Mouse (Mus musculus): ENCODE results near the gene Tmprss6.

The Tmprss6 gene

GRCm38 (mm10) chr15:78481448-78482000 lies 13.1 kb upstream of the Tmprss6 start:
- DNase-seq = peak; percentile 40

GRCm38 (mm10) chr15:78480991-78481390 lies 12.6 kb upstream of the Tmprss6 start:
- DNase-seq = no peak

DNA sequence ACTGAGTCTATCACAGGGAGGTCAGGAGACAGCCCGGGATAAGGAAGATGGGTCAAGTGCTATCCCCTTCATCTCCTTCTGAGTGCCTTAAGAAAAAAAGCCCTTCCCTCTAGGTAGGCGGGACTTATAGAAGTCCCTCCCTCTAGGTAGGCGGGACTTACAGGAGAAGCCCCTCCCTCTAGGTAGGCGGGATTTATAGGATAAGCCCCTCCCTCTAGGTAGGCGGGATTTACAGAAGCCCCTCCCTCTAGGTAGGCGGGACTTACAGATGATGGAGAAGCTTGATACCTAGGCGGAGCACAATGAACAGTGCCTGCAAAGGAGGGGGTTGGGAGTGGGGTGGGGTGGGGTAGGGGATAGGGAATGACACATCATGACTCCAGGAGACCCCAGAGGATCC lies 11.7 kb upstream of the Tmprss6 start:
- DNase-seq = no peak

GRCm38 (mm10) chr15:78479470-78479869 lies 11.0 kb upstream of the Tmprss6 start:
- DNase-seq = no peak

GRCm38 (mm10) chr15:78478073-78478472 lies 9.6 kb upstream of the Tmprss6 start:
- DNase-seq = no peak

- no peak for DNase-seq
Measured at GRCm38 (mm10) chr15:78476878-78477277, 8.4 kb upstream of the Tmprss6 start.

DNA sequence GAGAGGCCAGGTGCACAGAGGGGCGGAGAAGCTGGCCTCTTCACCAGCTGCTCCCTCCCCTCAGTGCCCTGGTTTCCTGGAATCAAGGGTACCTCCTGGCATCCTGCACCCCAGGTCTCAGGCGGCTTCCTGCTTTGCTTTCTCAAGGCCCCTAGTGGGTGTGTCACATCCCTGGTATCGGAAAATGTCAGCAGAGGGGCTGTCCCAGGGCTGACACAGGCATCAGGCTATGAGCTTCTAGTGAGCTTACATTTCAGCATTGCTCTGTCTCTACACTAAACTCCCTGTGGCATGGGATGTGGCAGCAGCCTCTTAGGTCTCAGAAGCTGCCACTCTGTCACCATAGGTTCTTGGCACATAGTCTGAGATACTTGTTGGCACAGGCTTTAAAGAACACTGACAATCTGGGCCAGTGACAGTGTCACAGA lies 7.2 kb upstream of the Tmprss6 start:
- DNase-seq = peak; percentile 66

GRCm38 (mm10) chr15:78473442-78473841 lies 5.0 kb upstream of the Tmprss6 start:
- DNase-seq = no peak

DNA sequence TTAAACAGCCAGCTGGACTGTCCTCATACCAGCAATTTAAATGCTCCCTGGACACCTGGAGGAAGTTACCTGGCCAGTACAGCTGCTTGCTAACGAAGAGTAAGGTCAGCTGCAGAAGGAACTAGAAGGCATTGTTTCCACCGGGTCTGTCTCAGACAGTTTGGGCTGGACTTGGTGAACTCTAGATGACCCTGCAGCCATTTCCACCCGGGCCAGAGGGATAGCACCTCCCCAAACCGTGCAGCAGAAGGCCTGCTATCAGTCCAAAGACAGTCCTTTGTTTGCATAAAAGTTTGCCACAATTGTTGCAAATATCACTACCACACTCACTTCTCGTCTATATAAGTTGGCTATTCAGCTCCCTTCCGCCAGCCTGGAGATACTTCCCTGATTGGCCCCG lies 3.5 kb upstream of the Tmprss6 start:
- DNase-seq = no peak

DNA sequence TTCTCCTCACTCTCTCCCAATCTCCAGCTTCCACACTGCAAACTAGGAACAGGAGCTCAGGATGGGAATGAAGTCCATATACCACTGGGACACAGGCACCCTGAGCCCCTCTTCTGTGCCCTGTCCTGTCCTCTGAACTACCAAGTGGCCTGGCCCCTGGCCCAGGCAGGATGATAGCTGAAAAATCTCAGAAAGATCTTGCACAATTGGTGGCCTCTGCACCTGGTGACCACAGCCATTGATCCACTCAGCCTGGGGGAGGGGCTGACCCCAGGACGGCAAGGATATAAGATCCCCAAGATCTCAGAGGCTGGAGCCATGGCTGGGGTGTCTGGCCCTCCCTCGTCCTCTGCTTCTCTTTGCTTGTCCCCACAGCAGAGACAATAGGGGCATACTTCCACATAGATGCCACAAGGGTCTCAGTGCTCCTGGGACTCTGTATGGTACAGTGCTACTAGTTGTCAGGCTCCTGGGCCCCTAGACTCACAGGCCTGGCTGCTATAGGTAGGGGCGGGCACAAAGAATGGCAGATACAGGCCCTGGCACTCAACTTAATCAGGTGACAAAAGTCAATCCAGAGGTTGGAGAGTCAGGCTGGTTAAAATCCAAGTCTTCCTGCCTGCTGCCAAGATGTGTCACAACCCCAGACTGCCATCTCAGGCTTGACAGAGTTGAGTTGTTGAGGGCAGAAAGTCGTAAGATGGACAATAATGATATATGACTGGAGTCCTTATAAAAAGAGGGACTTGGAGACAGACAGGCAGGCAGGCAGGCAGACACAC lies 2.3 kb upstream of the Tmprss6 start:
- no peak for DNase-seq

DNA sequence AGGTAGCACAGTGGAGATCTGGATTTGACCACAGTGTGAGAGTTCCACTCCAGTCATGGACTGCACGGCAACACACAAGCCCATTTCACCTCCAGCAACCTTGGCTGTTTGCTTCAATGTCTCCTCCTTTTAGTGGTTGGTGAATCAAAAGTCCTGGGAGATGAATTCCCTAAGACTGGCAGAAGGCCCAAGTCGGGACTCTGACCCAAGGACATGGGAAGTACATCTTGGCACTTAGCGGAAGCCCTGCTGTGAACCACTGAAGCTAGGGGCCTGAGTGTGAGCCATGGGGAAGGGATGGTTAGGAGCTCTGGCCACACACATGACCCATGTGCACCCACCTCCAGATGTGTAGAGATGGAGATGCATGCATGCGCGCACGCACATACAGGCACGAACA lies 864 bp downstream of the Tmprss6 start:
- DNase-seq = no peak

DNA sequence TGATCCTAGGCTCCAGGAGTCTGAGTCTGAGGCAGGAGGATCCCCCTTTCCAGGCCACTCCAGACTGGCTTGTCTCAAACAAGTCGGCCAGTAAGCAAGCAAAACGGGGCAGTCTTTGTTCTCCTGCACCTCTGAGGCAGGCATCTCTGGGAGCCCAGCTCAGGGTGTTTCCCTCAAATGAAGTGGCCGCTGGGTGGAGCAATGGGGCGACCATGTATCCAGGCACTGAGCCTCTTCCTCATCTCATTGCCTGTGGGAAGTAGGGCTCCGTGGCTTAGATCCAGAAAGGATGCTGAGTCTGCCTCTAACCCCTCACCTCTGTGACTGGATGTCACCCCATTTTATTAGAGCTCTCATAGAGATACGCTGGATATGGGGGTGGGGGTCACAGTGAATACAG lies 1.6 kb downstream of the Tmprss6 start:
- DNase-seq = peak; percentile 49

DNA sequence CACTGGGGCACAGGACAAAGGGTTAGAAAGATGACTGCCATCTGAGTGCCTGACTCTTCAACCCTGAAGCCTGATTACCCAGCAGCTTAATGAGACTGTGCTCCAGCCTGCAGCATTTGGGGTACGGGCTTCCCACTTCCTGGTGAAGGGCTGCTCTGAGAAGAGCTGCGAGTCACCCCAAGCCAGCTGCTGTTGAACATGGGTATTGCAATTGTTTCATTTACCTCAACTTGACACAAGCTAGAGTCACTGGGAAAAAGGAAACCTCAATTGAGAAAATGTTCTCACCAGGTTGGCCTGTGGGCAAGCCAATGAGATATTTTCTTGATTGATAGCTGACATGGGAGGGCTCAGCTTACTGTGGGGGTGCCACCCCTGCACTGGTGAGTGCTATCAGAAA lies 5.5 kb downstream of the Tmprss6 start:
- peak; percentile 67 for DNase-seq

DNA sequence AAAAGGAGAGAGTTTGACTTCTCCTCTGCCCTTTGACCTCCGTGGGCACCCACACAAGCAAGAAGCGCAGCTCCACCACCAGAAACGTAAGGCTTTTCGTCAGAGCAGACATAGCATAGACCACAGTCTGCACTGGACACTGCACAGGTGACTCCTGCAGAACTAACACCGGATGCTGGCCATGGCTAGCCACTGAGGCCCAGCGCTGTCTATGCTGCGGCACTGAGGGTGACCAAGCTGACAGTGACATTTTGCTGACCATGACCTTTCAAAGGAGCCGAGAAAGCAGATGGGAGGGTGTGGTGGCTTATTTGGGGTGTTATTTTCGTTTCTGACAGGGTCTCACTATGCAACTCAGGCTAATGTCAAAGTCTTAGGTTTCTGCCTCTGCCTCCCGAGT lies 11.2 kb downstream of the Tmprss6 start:
- DNase-seq = no peak

DNA sequence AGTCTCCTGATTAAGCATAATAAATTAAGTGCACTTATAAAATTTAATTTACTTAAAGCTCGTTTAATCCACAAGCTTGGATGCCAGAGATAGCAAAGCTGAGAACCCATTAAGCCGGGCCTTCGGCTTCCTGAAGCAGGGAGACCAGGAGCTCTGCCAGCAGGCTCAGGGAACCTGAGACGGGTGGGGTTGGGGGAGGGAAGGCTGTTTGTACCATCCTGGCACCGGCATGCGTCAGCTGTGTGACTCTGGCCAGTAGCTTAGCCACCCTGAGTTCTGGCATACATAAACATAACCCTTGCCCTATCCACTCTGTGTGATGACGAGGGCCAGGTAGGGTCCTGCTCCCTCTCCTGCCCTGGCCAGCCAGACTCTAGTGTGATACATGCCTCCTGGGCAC lies 12.4 kb downstream of the Tmprss6 start:
- DNase-seq = no peak

DNA sequence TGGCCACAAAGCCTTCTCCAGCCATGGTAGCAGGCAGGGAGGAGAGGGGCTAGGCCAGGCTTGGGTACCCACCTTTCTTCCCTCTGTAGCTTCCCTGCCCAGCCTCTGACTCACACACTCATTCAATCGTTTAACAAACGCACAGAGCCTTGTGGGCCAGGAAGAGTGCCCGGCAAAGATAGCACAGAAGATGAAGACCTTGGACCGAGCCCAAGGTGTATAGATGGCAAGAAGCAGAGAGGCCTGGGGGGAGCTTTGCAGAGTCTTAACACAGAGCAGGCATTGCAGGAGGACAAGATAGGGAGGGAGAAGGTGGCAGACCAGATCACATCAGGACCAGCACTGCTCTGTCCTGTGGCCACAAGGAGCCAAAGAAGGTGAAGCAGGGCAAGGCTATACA lies 13.3 kb downstream of the Tmprss6 start:
- no peak for DNase-seq

- DNase-seq = no peak
Measured at GRCm38 (mm10) chr15:78452929-78453328, 15.5 kb downstream of the Tmprss6 start.

GRCm38 (mm10) chr15:78451201-78451600 lies 17.2 kb downstream of the Tmprss6 start:
- no peak for DNase-seq

- no peak for DNase-seq
Measured at GRCm38 (mm10) chr15:78450419-78450768, 18.0 kb downstream of the Tmprss6 start.

- peak; percentile 40 for DNase-seq
Measured at GRCm38 (mm10) chr15:78449694-78450418, 18.6 kb downstream of the Tmprss6 start.

- no peak for DNase-seq
Measured at GRCm38 (mm10) chr15:78449131-78449530, 19.3 kb downstream of the Tmprss6 start.

DNA sequence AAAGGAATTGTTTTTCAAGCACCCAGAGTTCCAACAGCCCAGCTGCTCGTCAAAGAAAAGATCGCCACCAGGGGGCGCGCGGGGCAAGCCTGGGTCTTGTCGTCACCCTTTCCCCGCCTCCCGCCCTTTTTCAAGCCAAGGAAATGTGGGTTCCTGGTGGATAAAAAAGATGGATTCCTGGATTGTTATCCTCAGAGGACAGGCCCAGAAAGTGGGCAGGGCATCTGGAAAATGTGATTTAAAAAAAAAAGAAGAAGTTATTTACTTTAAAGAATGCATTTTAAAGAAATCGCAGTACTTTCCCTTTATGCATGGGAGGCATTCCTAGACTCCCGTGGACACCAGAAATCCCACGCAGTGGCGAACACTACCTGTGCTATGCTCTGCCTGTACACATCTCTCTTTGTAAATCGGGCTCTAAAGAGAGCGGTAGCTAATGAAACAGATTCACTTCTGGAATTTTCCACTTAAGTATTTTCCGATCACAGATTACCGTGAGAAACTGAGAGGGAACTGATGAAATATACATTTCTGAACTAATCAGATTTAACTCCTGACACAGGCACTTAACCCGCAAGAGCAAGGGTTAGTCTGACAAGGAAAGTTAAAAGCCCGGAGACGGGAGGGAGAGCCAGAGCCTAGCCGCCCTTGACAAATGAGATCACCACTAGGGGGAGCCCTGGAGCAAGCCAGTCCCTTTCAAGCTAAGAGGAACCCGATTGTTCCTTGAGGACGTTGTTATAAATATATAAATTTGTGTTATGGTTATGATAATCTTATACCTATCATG lies 20.5 kb downstream of the Tmprss6 start:
- DNase-seq = peak; percentile 98

DNA sequence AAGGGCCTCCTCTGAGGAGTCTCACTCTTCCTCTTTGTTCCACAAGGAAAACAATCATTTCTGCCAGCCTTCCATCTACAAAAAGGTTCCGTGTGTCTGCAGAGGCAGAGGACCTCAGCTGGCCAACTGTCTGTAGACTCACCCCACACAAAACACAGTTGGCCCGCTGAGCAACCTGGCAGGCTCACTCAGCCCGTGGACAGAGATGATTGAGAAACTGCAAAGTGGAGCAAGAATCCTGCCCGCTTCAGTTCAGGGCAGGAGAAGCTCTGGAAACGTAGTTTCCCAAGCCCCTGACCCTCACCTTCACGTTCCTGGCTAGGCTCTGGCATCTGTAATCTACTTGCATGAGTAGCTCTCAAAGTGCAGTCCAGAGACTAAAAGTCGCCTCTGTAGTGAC lies 21.3 kb downstream of the Tmprss6 start:
- no peak for DNase-seq
